Mouse (Mus musculus): ENCODE data around the gene Parvb. TPM values are rescaled to one million over a fixed set of nuclear protein-coding genes. Genes with fewer than 3 reads are reported as not detected.

Gene Parvb
- total and polyA plus RNA-seq, 3 experiments = 4.8 to 58.0 TPM; not detected in 1

DNA sequence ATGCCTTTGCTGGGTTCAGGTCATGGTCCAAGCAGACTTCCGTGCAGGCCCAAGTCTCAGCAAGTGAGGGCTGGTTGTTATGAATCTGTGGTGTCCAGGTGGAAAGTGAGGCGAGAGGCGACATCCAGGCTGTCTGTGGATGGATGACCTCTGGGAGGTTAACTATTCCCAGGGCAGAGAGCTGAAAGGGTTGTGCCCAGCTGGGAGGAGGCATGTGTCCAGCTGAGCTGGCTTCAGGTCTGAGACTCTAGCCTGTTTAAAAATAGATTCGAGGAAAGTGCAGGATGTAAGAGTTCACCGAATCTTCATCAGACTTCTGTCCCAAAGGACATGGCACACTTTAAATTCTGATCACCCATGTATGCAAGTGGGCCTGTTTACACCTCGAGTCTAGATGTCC lies 38.6 kb downstream of the Parvb start:
- Histone ChIP-seq H3K4me3 (ENCODE audit: control insufficient read depth in 1 of 2, insufficient read depth in 1 of 2, low read depth in 2 of 2, low read length in 2 of 2) (no peak overlapping the region), H3K9me3 (replicated peaks; ENCODE audit: insufficient read depth, low read length) (no peaks in the 10 kb centered on the region), H3K27ac (ENCODE audit: control insufficient read depth, low read depth, low read length) (no peak overlapping the region), H3K4me1 (ENCODE audit: control insufficient read depth in 1 of 2, insufficient read depth in 2 of 2, low read length in 2 of 2) (no peaks in the 10 kb centered on the region), H3K27me3 (ENCODE audit: control insufficient read depth in 1 of 2, insufficient read depth in 2 of 2, low read length in 2 of 2) (no peaks in the 10 kb centered on the region), H3K36me3 (ENCODE audit: control insufficient read depth in 1 of 2, insufficient read depth in 2 of 2, low read length in 2 of 2) (no peaks in the 10 kb centered on the region), H3K9ac (ENCODE audit: control insufficient read depth, low read depth, low read length, poor library complexity, severe bottlenecking) (no peak overlapping the region), H3K79me2 (ENCODE audit: control insufficient read depth, insufficient read depth, low read length, poor library complexity) (no peaks in the 10 kb centered on the region)
- DNase-seq (ENCODE audit: low read depth, low spot score) = no peak
- no peak for TF ChIP-seq SIN3A (IDR thresholded peaks at IDR 0.05; ENCODE audit: low read length)
- TF ChIP-seq TCF12 (IDR thresholded peaks at IDR 0.05; ENCODE audit: low read depth, low read length) = no peak
- no peak for TF ChIP-seq MAFK (IDR thresholded peaks at IDR 0.05; ENCODE audit: borderline replicate concordance, low read depth, low read length)
- no peak for TF ChIP-seq ETS1 (IDR thresholded peaks at IDR 0.05; ENCODE audit: low read depth, low read length)
- TF ChIP-seq CTCF (IDR thresholded peaks at IDR 0.05 in 2 of 3, conservative IDR thresholded peaks at IDR 0.05 in 1 of 3; ENCODE audit: control insufficient read depth in 1 of 3, insufficient read depth in 1 of 3, low read depth in 2 of 3, low read length in 3 of 3, poor library complexity in 1 of 3, severe bottlenecking in 1 of 3) = no peak
- no peak for TF ChIP-seq HCFC1 (IDR thresholded peaks at IDR 0.05; ENCODE audit: low read depth, low read length)
- no peak for TF ChIP-seq MAZ (IDR thresholded peaks at IDR 0.05; ENCODE audit: low read depth, low read length)
- TF ChIP-seq TAL1 (IDR thresholded peaks at IDR 0.05; ENCODE audit: low read length) = no peak
- no peak for TF ChIP-seq MEF2A (IDR thresholded peaks at IDR 0.05; ENCODE audit: extremely low read depth, insufficient replicate concordance, low read depth, low read length, poor library complexity, severe bottlenecking)

DNA sequence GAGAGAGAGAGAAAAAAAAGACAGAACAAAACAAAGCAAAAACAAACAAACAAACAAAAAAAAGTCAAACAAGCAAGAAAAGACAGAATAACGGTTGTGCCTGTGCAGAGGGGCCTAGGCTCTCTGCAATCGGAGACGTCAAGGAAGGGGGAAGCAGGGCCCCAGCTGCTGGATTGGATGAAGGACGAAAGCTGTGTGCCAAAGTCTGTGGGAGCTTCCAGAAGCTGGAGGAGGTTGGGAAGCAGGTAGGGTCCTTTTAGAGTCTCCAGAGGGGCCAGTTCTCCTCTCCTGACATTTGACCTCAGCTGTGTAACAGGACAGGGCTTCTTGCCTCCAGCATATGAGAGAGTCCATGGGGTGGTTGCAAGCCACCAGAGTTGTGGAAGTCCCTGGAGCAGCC lies 44.2 kb downstream of the Parvb start:
- Histone ChIP-seq H3K27me3 (ENCODE audit: control insufficient read depth in 1 of 2, insufficient read depth in 2 of 2, low read length in 2 of 2) (no peaks in the 10 kb centered on the region), H3K4me1 (ENCODE audit: control insufficient read depth in 1 of 2, insufficient read depth in 2 of 2, low read length in 2 of 2) (no peaks in the 10 kb centered on the region), H3K36me3 (ENCODE audit: control insufficient read depth in 1 of 2, insufficient read depth in 2 of 2, low read length in 2 of 2) (no peaks in the 10 kb centered on the region), H3K9ac (ENCODE audit: control insufficient read depth, low read depth, low read length, poor library complexity, severe bottlenecking) (no peak overlapping the region), H3K79me2 (ENCODE audit: control insufficient read depth, insufficient read depth, low read length, poor library complexity) (no peaks in the 10 kb centered on the region), H3K4me3 (ENCODE audit: control insufficient read depth in 1 of 2, insufficient read depth in 1 of 2, low read depth in 2 of 2, low read length in 2 of 2) (no peak overlapping the region), H3K9me3 (replicated peaks; ENCODE audit: insufficient read depth, low read length) (no peaks in the 10 kb centered on the region), H3K27ac (ENCODE audit: control insufficient read depth, low read depth, low read length) (no peak overlapping the region)
- DNase-seq (ENCODE audit: low read depth, low spot score) = no peak
- TF ChIP-seq EP300 (IDR thresholded peaks at IDR 0.05; ENCODE audit: low read depth in 1 of 2, low read length in 2 of 2) = no peak
- TF ChIP-seq ELF1 (IDR thresholded peaks at IDR 0.05; ENCODE audit: low read depth, low read length) = no peak
- TF ChIP-seq UBTF (IDR thresholded peaks at IDR 0.05; ENCODE audit: borderline replicate concordance, insufficient read depth, low read depth, low read length) = no peak
- no peak for TF ChIP-seq RCOR1 (IDR thresholded peaks at IDR 0.05; ENCODE audit: low read depth, low read length)
- TF ChIP-seq POLR2AphosphoS2 (IDR thresholded peaks at IDR 0.05; ENCODE audit: low read length) = no peak
- no peak for TF ChIP-seq ZKSCAN1 (IDR thresholded peaks at IDR 0.05; ENCODE audit: low read depth, low read length)
- TF ChIP-seq CTCF (IDR thresholded peaks at IDR 0.05 in 2 of 3, conservative IDR thresholded peaks at IDR 0.05 in 1 of 3; ENCODE audit: control insufficient read depth in 1 of 3, insufficient read depth in 1 of 3, low read depth in 2 of 3, low read length in 3 of 3, poor library complexity in 1 of 3, severe bottlenecking in 1 of 3) = no peak
- no peak for TF ChIP-seq ZC3H11A (IDR thresholded peaks at IDR 0.05; ENCODE audit: low read depth, low read length)
- TF ChIP-seq MYC (IDR thresholded peaks at IDR 0.05; ENCODE audit: low read depth, low read length) = no peak
- no peak for TF ChIP-seq RAD21 (IDR thresholded peaks at IDR 0.05; ENCODE audit: low read depth, low read length)
- no peak for TF ChIP-seq CHD1 (IDR thresholded peaks at IDR 0.05; ENCODE audit: low read depth, low read length)
- no peak for TF ChIP-seq ETS1 (IDR thresholded peaks at IDR 0.05; ENCODE audit: low read depth, low read length)
- no peak for TF ChIP-seq MYB (IDR thresholded peaks at IDR 0.05; ENCODE audit: low read depth, low read length)
- no peak for TF ChIP-seq ZMIZ1 (IDR thresholded peaks at IDR 0.05; ENCODE audit: low read depth, low read length)
- no peak for TF ChIP-seq NELFE (IDR thresholded peaks at IDR 0.05; ENCODE audit: low read depth, low read length)
- TF ChIP-seq SMC3 (IDR thresholded peaks at IDR 0.05; ENCODE audit: low read depth, low read length) = no peak
- no peak for TF ChIP-seq HCFC1 (IDR thresholded peaks at IDR 0.05; ENCODE audit: low read depth, low read length)
- no peak for TF ChIP-seq NRF1 (IDR thresholded peaks at IDR 0.05; ENCODE audit: insufficient read depth, low read depth, low read length, poor library complexity, severe bottlenecking)
- no peak for TF ChIP-seq MXI1 (IDR thresholded peaks at IDR 0.05; ENCODE audit: low read depth, low read length)
- TF ChIP-seq ZNF384 (IDR thresholded peaks at IDR 0.05; ENCODE audit: low read depth, low read length) = no peak

Measured in MEL (cell line).